Mouse (Mus musculus) bone marrow, adult 2 months (tissue): ENCODE measurements at regions not wholly inside any gene's neighbourhood (a gene's known extent, or its start where the extent isn't known, plus 50 kb on each side); places are given as distances from the start of the nearest gene placed in this dataset.

Experiments
- CTCF ChIP-seq: fragments of 200-500 bp; IDR thresholded peaks from 2 replicates; pipeline ENCODE4 v1.5.1; 2011; ENCODE audit warnings: low read length, control low read depth; ENCODE audit not compliant: control insufficient read depth, insufficient read depth
- POLR2A ChIP-seq: fragments of 200-500 bp; IDR thresholded peaks from 2 replicates; pipeline ENCODE4 v1.6.1; 2011; ENCODE audit warnings: low read depth, mild to moderate bottlenecking, control low read depth, low read length, borderline replicate concordance; ENCODE audit not compliant: control insufficient read depth

- TF ChIP-seq CTCF (no peak), POLR2A (no peak)
Measured at GRCm38 (mm10) chr6:127362966-127363752, 83.5 kb upstream of the Parp11 start.
